Mouse (Mus musculus) ZHBTc4 (cell line): ENCODE results near the gene Zfp281.

Source experiments
- DNase-seq: peaks from one replicate; pipeline ENCODE4 v3.0.0-alpha.2; 2011; ENCODE audit warnings: low read depth, low spot score

The Zfp281 gene

DNA sequence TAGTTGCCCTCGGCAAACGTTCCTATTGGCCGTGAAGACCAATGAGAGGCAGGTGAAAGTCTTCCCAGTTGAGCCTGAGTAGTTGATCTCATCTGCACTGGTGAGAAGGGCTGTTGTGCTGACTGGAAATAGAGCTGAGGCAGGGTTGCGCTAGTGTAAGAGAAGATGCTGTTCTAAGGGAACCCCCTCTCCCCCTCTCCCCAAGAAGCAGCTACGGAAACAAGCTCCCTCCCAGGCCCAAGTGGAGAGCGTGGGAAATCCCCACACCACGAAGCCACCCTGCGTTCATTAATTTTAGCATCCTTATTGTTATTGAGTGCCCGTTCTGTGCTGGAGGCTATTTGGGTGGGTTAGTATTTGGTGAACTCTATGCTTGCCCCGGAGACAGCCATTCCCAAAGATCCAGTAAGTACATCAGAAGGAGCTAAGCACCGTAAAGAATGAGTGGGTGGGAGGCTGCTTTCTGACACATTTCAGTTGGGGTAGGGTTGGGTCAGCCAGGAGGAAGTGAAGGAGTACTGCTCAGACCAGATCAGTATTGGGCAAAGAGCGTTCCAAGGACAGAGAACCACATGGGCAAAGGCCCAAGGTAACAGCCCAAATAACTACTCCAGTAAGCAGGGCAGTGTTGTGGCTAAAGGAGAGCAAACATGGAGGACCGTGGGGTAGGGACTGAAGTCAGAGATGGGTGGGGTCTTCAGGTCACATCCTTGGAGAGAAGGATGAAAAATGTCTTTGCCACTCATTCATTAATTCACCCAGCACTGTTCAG is 33.9 kb downstream of the Zfp281 start:
- DNase-seq, result no peak

DNA sequence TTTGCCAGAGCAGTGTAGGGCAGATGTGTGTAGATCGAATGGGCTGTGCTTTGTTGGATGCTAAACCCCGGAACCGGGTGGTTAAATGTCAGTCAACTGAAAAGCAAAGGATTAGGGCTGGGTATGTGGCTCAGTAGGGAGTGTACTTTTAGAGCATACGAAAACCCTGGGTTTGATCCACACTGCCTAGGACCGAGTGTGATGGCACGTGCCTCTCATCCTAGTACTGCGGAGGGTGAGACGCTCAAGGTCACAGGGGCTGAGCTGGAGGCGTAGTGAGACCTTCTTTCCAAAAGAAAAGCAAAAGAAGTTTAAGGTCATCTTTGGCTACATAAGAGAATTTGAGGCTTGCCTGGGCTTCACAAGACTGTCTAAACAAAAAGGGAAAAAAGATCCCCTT is 34.6 kb downstream of the Zfp281 start:
- DNase-seq, result peak; percentile 52

DNA sequence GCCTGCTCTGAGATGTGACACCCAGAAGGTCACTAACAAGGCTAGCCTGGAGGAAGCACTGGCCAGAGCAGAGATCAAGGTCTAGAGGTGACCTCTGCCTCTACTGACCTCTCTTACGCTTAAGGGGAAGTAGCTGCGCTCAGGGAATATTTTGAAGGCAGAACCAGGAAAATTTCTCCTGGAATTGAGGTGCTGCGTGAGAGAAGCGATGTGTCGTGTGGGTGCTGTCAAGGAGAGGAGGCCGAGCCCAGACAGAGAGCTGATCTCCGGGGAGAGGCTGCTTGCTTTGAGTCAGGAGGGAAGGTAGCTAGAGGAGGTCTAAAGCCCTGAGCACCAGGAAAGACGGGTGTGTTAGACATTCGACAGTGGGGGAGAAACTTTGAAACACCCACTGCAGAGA is 35.2 kb downstream of the Zfp281 start:
- DNase-seq, result no peak

DNA sequence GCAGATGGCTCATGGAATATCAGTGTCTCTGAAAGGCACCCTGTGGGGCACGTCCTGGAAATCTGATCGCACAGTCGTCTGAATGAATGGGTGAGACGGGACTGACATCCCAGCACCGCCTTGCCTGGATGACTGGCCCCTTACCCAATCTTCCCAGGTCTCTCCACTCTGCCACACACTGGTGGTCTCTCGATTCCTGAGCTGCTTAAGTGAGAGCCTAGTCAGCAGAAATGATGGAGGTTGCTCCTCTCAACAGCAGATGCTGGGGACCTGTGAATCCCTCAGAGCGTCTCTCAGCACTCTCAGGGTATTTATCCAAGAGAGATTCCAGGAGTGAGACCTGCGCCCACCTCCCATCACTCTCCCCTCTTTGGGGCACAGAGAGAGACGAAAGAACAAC is 36.8 kb downstream of the Zfp281 start:
- DNase-seq, result no peak

DNA sequence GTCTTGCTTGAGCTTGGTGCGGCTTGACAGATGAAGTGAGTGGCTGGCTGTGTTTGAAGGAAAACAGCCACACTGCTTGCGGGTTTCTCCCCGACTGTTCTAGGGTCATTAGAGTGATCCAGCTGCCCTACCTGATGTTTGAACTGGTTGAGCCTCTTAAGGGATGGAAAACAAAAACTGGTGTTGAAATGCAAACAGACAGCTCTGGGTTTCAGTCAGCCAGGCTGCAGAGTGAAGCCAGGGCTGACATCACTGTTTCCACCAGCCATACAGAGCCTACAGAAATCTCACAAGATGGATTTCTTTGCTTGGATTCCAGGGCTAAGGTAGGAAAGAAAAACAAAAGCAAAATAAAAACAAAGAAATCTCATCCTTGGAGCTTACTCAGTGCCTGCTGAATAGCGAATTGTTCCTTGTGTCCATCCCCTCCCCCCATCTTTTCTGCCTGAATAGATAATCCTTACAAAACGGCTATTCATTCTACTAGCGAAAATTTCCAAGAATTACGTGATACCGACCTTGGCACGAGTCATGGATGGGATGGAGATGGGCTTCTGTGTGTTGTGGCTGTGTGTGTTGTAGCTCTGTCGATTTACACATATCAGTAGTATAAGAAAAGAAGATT is 37.4 kb downstream of the Zfp281 start:
- DNase-seq, result no peak

DNA sequence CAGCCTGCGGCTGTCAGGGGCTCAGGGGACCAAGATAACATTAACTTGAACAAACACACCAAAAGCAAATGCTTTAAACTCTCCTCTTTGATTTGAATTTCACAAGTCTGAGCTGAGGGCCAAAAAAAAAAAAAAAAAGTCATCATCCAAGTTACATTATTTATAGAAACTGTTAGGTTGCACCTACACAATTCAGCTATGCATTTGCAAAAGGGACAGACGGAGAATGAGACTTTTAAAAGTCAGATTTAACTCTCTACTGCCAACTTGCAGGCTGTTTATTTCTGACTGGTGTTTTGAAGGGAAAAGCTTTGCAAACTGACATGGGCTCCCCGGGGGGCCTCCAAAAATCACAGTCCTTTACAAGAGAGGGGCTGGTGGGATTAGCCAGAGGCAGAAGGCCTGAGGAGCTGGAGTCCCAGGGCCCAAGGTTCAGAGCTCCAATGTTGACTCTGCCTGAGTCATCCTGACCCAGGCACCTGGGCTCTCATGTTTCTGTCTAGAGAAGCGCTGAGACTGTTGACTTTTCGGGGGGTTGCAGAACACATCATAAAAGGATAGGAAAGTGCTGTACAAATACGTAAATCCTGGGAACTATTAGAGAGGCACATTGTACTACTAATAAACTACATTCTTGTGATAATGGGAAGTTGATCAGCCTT is 40.4 kb downstream of the Zfp281 start:
- DNase-seq, result no peak

DNA sequence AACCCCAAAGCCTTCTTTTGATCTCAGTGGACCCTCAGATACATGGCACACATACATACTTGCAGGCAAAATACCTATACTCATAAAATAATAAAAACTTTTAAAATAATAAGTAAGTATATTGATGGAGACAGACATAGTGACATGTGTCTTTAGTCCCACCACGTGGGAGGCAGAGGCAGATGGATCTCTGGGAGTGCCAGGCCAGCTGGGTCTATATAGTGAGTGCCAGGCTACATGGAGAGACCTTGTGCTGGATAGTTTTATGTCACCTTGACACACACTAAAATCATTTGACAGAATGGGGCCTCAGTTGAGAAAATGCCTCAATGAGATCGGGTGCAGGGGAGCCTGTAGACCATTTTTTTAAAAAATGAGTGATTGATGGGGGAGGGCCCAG is 41.8 kb downstream of the Zfp281 start:
- no peak for DNase-seq

DNA sequence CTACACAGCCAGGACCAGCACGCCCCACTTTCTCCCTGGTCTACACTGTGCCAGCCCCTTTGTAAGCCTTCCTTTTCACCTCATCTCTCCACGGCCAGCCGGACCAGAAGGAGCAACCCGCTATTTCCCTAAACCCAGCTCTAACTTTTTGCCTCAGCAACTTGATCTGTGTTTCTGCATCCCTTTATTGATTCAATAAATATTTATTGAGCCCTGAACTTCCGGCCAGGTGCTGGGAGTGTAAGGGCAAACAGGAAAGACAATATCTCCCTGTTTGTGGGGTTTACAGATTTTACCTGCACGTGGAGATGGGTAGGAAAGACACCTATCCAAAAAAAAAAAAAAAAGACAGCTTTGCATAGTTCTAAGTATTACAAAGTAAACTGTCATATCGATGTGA is 45.2 kb downstream of the Zfp281 start:
- no peak for DNase-seq

DNA sequence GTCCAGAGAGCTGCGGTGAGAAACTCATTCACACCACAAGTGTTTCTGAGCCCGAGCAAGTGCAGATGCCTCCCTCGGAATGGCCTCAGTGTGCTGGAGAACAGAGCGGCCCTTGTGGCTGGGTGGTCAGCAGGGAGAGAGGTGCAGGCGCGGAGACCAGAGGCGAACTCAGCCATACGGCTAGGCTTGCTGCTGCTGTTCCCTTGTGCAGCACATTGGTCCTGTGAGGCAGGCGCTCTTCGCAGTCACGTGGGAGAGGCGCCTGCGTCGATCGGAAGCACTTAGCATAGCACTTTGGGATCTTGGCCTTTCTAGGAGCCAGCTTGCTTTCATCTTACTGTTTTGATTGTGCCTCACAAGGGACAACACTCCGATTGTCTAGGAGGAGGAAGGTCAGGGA is 45.7 kb downstream of the Zfp281 start:
- peak; percentile 88 for DNase-seq

DNA sequence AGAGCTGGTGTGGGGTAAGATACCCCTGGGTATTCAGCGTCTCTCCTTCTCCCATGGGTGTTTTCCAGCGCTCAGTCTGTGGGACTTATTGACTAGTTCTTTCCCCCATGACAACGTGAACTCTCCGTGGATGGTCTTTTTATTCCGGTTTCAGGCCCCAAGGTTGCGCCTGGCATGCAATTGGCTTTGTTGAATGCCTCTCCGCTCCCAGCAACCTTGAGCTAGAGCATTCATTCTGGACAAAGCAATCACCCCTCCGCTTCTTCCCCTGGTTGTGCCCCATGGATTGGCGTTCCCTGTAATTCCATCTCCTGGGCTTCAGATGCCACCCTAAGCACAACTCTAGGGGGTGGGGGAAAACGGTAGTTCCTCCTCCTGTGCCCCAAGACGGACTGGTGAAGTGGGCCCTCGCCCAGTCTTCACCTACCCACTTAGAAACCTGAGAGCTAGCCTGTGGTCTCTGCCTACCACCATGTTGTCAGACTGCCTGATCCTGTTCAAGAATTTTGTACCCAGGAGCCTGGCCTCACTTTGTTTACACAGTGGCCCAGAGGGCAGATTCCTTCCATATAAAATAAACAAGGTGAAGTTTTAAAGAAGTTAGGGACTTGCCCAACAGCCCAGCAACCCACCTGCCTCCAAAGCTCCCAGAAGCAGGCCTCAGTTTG is 47.2 kb downstream of the Zfp281 start:
- no peak for DNase-seq

DNA sequence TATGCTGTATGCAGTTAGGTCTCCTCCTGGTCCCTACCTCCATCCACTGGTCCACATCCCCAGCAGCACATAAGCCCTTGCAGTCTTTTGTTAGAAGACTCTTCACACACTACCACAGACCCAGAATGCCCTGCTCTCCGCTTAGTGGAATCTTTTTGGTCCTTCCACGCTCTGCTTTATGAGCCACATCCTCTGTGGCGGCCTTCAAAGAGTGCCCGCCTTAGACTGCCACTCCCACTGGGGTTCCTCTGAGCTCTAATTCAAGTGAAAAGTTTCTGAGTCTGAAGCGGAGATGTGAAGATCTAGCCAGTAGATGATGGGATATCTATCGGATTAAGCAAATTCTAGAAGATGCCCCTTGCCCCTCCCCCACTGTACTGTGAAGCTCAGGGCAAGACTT is 47.9 kb downstream of the Zfp281 start:
- DNase-seq, result no peak

DNA sequence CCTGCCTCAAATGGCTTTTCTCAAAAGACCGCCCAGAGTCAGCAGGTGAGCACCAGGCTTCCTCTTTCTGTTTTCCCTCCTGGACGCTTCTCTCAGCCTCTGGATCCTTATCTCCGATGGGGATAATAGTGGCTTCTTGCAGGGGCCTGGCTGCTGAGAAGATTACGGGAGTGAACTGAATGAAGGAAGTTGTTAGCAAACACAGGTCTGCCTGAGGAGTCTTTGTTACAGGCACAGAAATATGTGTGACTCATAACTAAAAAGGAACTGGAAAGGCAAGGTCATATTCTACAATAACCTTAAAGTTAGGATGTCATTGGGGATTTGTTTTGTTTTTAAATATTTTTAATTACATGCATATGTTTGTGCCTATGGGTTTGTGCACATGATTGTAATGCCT is 48.6 kb downstream of the Zfp281 start:
- no peak for DNase-seq

DNA sequence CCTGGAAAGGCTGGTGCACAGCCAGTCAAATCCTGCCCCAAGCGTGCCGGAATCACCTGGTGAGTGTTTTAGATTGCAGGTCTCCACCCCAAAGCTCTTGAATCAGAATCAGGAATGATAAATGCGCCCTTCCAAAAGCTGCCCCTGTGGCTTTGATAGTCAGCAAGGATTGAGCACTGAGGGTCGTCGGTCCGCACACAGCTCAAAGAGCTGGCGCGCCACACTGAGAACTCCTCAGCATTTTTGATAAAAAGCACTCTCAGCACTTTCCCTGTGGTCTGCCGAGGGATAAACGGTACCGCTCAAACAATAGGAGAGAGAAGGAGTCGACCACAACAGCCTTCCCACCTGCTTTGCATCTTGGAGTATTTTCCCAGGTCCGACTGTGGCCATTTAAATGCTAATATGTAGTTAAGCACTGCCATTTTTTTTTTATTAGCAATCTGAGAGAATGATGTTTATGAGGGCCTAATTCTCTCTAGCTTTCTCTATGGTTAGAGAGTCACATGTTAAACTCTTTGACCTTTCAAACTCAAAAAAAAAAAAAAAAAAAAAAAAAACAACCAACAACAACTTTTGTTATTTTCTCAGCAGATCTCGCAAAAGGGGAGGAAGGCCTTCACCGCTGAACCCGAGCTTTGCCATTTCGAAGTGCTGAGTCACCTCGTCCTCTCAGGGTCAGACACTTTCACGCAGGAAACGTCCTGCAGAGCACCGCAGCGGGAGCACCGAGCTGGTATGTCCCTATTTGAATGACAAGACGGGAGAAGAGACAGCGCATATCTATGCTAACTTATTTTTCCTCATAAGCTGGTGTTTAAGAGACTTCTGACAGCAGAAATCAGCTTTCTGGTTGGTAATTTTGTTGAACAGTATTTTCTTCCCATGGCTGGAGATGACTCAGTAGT is 50.1 kb downstream of the Zfp281 start:
- DNase-seq, result peak; percentile 91

DNA sequence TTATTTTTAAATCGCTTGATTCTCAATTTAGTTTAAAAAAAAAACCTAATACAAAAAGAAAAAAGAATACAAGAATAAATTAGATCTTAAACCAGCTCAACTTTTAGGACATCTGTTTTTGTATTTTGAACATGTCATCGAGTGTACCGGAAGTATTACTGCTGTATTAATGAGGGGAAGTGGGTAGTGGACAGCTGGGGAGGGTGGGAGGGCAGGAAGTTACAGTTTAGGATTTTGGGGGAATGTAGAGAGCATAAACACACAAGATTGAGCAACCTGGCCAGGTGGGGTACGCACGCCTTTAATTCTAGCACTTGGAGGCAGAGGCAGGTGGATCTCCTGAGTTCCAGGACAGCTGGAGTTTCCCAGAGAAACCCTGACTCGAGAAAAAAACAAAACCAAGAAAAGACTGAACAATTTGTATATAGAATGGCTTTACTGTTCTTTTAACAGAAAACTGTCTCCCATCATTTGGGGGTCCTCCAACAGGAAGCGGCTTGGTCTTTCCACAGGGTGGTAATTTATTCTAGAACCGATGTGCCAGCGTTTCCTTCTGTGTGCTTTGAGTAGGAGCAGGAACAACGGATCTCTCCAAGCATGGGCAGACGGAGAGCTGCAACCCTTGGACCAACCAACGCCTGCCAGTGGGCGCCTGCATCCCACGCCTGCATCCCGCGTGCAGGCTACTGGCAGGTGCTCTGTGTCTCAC is 51.2 kb downstream of the Zfp281 start:
- DNase-seq, result no peak

DNA sequence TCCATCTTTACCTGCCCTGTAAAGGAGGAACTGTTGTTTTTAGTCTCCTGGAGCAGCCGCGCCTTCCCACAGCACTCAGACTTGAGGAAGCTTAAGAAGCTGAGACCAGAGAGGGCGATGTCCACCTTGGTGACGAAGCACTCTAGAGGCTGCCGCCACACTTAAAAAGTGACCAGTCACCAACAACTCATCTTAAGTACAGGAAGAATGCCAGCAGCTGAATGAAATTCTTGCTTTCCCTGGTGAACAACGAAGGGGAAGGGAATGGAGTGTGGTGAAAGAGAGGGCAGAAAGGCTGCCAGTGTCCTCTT is 51.7 kb downstream of the Zfp281 start:
- no peak for DNase-seq

DNA sequence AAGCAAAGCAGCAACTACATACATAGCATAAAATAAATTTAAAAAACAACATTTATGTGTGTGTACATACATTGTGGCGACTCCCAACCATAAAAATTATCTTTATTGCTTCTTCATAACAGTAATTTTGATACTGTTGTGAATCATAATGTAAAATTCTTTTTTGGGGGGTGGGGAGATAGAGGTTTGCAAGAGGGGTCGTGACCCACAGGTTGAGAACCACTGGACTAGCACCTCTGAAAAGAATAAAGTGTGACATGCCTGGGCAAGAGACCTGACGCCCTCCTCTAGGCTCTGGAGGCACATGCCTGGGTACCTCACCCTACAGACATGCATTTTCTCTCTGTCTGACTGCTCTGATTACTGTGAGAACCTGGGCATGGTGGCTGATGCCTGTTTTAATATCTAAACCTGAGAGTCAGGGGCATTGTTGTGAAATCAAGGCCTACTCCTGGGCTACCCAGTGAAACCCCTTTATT is 53.2 kb downstream of the Zfp281 start:
- no peak for DNase-seq

DNA sequence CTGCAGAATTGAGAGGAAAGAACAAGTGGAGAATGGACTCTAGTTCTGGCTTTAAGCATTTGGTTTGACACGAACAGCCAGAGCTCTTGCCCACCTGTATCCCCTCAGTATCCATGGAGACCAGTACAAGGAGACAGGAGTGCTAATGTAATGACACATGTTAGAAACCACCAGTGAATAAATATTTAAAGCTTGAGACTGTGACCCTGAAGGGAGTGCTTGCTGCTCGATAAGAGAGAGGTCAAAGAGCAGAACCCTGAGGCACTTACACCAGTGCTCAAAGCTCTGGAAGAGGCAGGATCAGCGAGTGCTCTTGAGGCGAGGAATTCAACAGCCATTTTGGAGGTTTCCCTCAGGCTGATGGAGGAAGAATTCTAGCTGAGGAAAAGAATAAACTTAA is 54.1 kb downstream of the Zfp281 start:
- no peak for DNase-seq
